Mouse (Mus musculus): ENCODE data around the gene Cdkl2.

Cdkl2 gene

GRCm38 (mm10) chr5:91991191-91991937 is 52.3 kb downstream of the Cdkl2 start:
- DNase-seq = no peak

- no peak for DNase-seq
Measured at GRCm38 (mm10) chr5:91989261-91989660, 54.4 kb downstream of the Cdkl2 start.

GRCm38 (mm10) chr5:91987799-91988198 is 55.9 kb downstream of the Cdkl2 start:
- no peak for DNase-seq

- no peak for DNase-seq
Measured at GRCm38 (mm10) chr5:91987236-91987635, 56.4 kb downstream of the Cdkl2 start, which contains the start of gene Odaph. TSS of gene Odaph (plus strand) at chr5:91987475.

GRCm38 (mm10) chr5:91985721-91986120 is 58.0 kb downstream of the Cdkl2 start:
- DNase-seq = no peak

GRCm38 (mm10) chr5:91983490-91983889 is 60.2 kb downstream of the Cdkl2 start:
- DNase-seq = no peak

GRCm38 (mm10) chr5:91981176-91981840 is 62.4 kb downstream of the Cdkl2 start:
- no peak for DNase-seq

- DNase-seq = no peak
Measured at GRCm38 (mm10) chr5:91977397-91977770, 66.3 kb downstream of the Cdkl2 start.

GRCm38 (mm10) chr5:91976566-91977396 is 66.9 kb downstream of the Cdkl2 start:
- no peak for DNase-seq

GRCm38 (mm10) chr5:91975758-91976157 is 67.9 kb downstream of the Cdkl2 start:
- no peak for DNase-seq

- no peak for DNase-seq
Measured at GRCm38 (mm10) chr5:91974002-91974401, 69.7 kb downstream of the Cdkl2 start.

GRCm38 (mm10) chr5:91972046-91972445 is 71.6 kb downstream of the Cdkl2 start:
- no peak for DNase-seq

GRCm38 (mm10) chr5:91962639-91963440 is 80.8 kb downstream of the Cdkl2 start, which contains the start of gene Rchy1:
TSS of gene Rchy1 (minus strand) at chr5:91963068.
- DNase-seq = peak; percentile 98

- DNase-seq = no peak
Measured at GRCm38 (mm10) chr5:91962259-91962638, 81.4 kb downstream of the Cdkl2 start.

- DNase-seq = peak; percentile 75
Measured at GRCm38 (mm10) chr5:91961370-91961769, 82.3 kb downstream of the Cdkl2 start.

- DNase-seq = peak; percentile 10
Measured at GRCm38 (mm10) chr5:91960606-91961254, 83.0 kb downstream of the Cdkl2 start.

- no peak for DNase-seq
Measured at GRCm38 (mm10) chr5:91959986-91960385, 83.7 kb downstream of the Cdkl2 start.

- DNase-seq = no peak
Measured at GRCm38 (mm10) chr5:91959096-91959495, 84.6 kb downstream of the Cdkl2 start.

GRCm38 (mm10) chr5:91956991-91957760 is 86.5 kb downstream of the Cdkl2 start:
- no peak for DNase-seq

All from kidney, adult 9 months (tissue).